Mouse (Mus musculus): ENCODE data around the gene Elmod1. TPM values are rescaled to one million over a fixed set of nuclear protein-coding genes. Genes with fewer than 3 reads are reported as not detected.

Elmod1 gene
- total and polyA plus RNA-seq, 3 experiments: not detected

DNA sequence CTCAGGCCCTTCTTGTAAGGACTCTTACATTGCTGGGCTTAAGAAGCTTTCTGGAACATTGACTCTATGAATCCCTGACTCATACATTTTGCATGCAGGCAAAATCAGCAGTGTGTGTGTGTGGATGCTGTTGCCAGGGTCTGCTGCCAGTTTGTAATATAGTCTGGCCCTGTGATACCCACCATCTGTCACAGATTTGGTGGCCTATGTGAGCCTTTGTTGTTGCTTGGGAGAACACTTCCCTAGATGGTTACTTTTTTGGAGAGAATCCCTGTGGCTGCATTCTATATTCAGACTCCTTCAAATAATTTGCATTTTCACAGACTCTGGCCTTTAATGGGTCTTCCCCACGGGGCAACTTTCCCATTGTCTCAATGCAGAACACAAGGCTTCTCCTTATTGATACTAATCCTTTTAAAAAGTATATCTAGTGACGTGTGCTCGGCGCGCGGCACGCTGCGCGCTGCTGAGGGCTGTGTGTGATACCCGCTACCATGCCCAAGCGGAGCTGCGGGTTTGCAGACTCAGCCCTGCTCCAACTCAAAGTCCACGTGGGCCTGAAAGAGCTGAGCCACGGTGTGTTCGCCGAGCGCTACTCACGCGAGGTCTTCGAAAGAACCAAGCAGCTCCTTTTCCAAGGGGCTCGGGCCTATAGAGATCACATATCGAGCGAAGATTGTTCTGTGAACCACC, 91.4 kb downstream of the Elmod1 start:
- dilution Hi-C loops (cut with MboI; ENCODE audit: extremely low pct_ligation_motif_present, extremely low pct_unique_long_range_greater_than_20kb, low sequenced_read_pairs): no loop called here
- in situ Hi-C loops (cut with MboI; ENCODE audit: low pct_ligation_motif_present, low pct_unique_long_range_greater_than_20kb, low sequenced_read_pairs): loop anchor here (10.0 kb wide), 1 partner anchor 101 kb away; no protein-coding TSS in a partner anchor
- H3K9me3 ChIP-seq (replicated peaks; ENCODE audit: low read length): no peaks in the 10 kb centered on the region
- no peak overlapping the region for H3K4me2 ChIP-seq (ENCODE audit: insufficient read depth, low read depth, poor library complexity, severe bottlenecking)
- no peaks in the 10 kb centered on the region for H3K27me3 ChIP-seq (replicated peaks)
- H3K4me1 ChIP-seq (ENCODE audit: control insufficient read depth in 1 of 2, insufficient read depth in 2 of 2): no peaks in the 10 kb centered on the region
- no peaks in the 10 kb centered on the region for H3K36me3 ChIP-seq (replicated peaks in 1 of 2; ENCODE audit: control insufficient read depth in 1 of 2, insufficient read depth in 1 of 2, low read length in 1 of 2)
- DNase-seq (ENCODE audit: extremely low read depth): no peak
- no peak overlapping the region for H3K9ac ChIP-seq (ENCODE audit: insufficient read depth, low read depth)
- no peak overlapping the region for H3K27ac ChIP-seq (ENCODE audit: insufficient read depth, low read depth)
- H3K79me2 ChIP-seq (replicated peaks; ENCODE audit: control insufficient read depth, extremely low read depth, insufficient read depth, poor library complexity, severe bottlenecking): no peaks in the 10 kb centered on the region
- TF ChIP-seq RCOR1 (conservative IDR thresholded peaks at IDR 0.05; ENCODE audit: low read depth, low read length) (no peak), RAD21 (IDR thresholded peaks at IDR 0.05; ENCODE audit: low read depth, low read length) (no peak), JUND (conservative IDR thresholded peaks at IDR 0.05; ENCODE audit: low read depth, low read length) (no peak), TBP (conservative IDR thresholded peaks at IDR 0.05; ENCODE audit: low read depth, low read length) (no peak), ETS1 (conservative IDR thresholded peaks at IDR 0.05; ENCODE audit: low read depth, low read length) (no peak)
- H3K4me3 ChIP-seq (replicated peaks in 1 of 3; ENCODE audit: low read depth in 2 of 3, low read length in 2 of 3, poor library complexity in 1 of 3): no peak overlapping the region

DNA sequence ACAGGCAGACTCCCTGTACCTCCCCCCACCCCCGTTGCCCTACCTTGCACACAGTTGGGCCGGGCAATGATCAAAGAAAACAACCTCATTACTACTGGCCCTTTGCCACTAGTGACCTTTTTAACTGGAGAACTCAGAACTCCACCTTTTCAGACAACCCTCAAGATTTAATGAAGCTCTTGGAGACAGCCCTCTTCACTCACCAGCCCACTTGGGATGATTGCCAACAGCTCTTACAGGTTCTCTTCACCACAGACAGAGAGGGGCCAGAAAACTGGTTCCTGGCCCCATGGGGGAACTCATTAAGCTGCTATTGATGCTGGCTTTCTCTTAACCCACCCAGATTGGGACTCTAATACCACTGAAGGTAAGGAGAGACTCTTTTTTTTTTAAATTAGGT, 97.7 kb downstream of the Elmod1 start:
- Histone ChIP-seq H3K27me3 (replicated peaks) (no peaks in the 10 kb centered on the region), H3K79me2 (replicated peaks; ENCODE audit: control insufficient read depth, extremely low read depth, insufficient read depth, poor library complexity, severe bottlenecking) (no peaks in the 10 kb centered on the region), H3K36me3 (replicated peaks in 1 of 2; ENCODE audit: control insufficient read depth in 1 of 2, insufficient read depth in 1 of 2, low read length in 1 of 2) (no peaks in the 10 kb centered on the region), H3K4me2 (ENCODE audit: insufficient read depth, low read depth, poor library complexity, severe bottlenecking) (no peak overlapping the region), H3K27ac (ENCODE audit: insufficient read depth, low read depth) (no peak overlapping the region), H3K4me3 (replicated peaks in 1 of 3; ENCODE audit: low read depth in 2 of 3, low read length in 2 of 3, poor library complexity in 1 of 3) (no peak overlapping the region), H3K9ac (ENCODE audit: insufficient read depth, low read depth) (no peak overlapping the region), H3K9me3 (replicated peaks; ENCODE audit: low read length) (no peaks in the 10 kb centered on the region), H3K4me1 (ENCODE audit: control insufficient read depth in 1 of 2, insufficient read depth in 2 of 2) (no peaks in the 10 kb centered on the region)
- TF ChIP-seq KAT2A (IDR thresholded peaks at IDR 0.05; ENCODE audit: insufficient replicate concordance, low read length) (no peak), ZC3H11A (IDR thresholded peaks at IDR 0.05; ENCODE audit: low read depth, low read length) (no peak), MXI1 (IDR thresholded peaks at IDR 0.05; ENCODE audit: low read depth, low read length) (no peak), SIN3A (IDR thresholded peaks at IDR 0.05; ENCODE audit: low read length) (no peak), MAFK (IDR thresholded peaks at IDR 0.05; ENCODE audit: insufficient replicate concordance, low read length) (no peak), ELF1 (IDR thresholded peaks at IDR 0.05; ENCODE audit: low read depth, low read length) (no peak), MEF2A (IDR thresholded peaks at IDR 0.05; ENCODE audit: borderline replicate concordance, low read depth, low read length) (no peak), RAD21 (IDR thresholded peaks at IDR 0.05; ENCODE audit: low read depth, low read length) (no peak), MYC (IDR thresholded peaks at IDR 0.05; ENCODE audit: low read depth, low read length) (no peak), JUN (IDR thresholded peaks at IDR 0.05; ENCODE audit: insufficient read depth, low read depth, low read length) (no peak), ZNF384 (IDR thresholded peaks at IDR 0.05; ENCODE audit: low read depth, low read length) (no peak), JUND (conservative IDR thresholded peaks at IDR 0.05; ENCODE audit: low read depth, low read length) (no peak)
- dilution Hi-C loops (cut with MboI; ENCODE audit: extremely low pct_ligation_motif_present, extremely low pct_unique_long_range_greater_than_20kb, low sequenced_read_pairs) (no loop called here), in situ Hi-C loops (cut with MboI; ENCODE audit: low pct_ligation_motif_present, low pct_unique_long_range_greater_than_20kb, low sequenced_read_pairs) (no loop called here)
- DNase-seq (ENCODE audit: extremely low read depth): no peak
